Mouse (Mus musculus): ENCODE results near the gene Klb. TPM values are rescaled to one million over a fixed set of nuclear protein-coding genes. Genes with fewer than 3 reads are reported as not detected.
A peak's percentile ranks its signal among the peaks of the same experiment; 100 is the strongest.

Gene Klb
- polyA plus RNA-seq, 1 experiment = 29.1 TPM

- no peak overlapping the region for H3K4me3 ChIP-seq (ENCODE audit: insufficient read depth, low read depth, low read length)
- no peak overlapping the region for H3K27ac ChIP-seq (replicated peaks; ENCODE audit: low read depth, low read length)
- H3K4me1 ChIP-seq (ENCODE audit: control insufficient read depth, insufficient read depth, insufficient read length, low read length) = no peaks in the 10 kb centered on the region
These were observed 7.9 kb upstream of the Klb start for GRCm38 (mm10) chr5:65340167-65340566.

- peak overlapping the region; percentile 75 for H3K27ac ChIP-seq (replicated peaks; ENCODE audit: low read depth, low read length)
- 0 out of 2 replicates have a peak, but pooled peaks cover 2% of the 10 kb centered on the region for H3K4me1 ChIP-seq (ENCODE audit: control insufficient read depth, insufficient read depth, insufficient read length, low read length)
- H3K4me3 ChIP-seq (ENCODE audit: insufficient read depth, low read depth, low read length) = peak overlapping the region; percentile 1; the same call in 1 of the 2 replicates
These were observed 2.4 kb downstream of the Klb start for GRCm38 (mm10) chr5:65350508-65350907.

- Histone ChIP-seq H3K4me1 (ENCODE audit: control insufficient read depth, insufficient read depth, insufficient read length, low read length) (peaks cover 8% of the 10 kb centered on the region; the same call in 1 of the 2 replicates), H3K4me3 (ENCODE audit: insufficient read depth, low read depth, low read length) (no peak overlapping the region), H3K27ac (replicated peaks; ENCODE audit: low read depth, low read length) (no peak overlapping the region)
These were observed 6.0 kb downstream of the Klb start for GRCm38 (mm10) chr5:65354097-65354496.

GRCm38 (mm10) chr5:65354985-65355384 is 6.9 kb downstream of the Klb start:
- Histone ChIP-seq H3K27ac (replicated peaks; ENCODE audit: low read depth, low read length) (no peak overlapping the region), H3K4me1 (ENCODE audit: control insufficient read depth, insufficient read depth, insufficient read length, low read length) (peaks cover 8% of the 10 kb centered on the region; the same call in 1 of the 2 replicates), H3K4me3 (ENCODE audit: insufficient read depth, low read depth, low read length) (no peak overlapping the region)

GRCm38 (mm10) chr5:65356851-65357250 is 8.7 kb downstream of the Klb start:
- H3K4me1 ChIP-seq (ENCODE audit: control insufficient read depth, insufficient read depth, insufficient read length, low read length) = peaks cover 8% of the 10 kb centered on the region; the same call in 1 of the 2 replicates
- peak overlapping the region; percentile 86 for H3K27ac ChIP-seq (replicated peaks; ENCODE audit: low read depth, low read length)
- H3K4me3 ChIP-seq (ENCODE audit: insufficient read depth, low read depth, low read length) = no peak overlapping the region

- no peak overlapping the region for H3K4me3 ChIP-seq (ENCODE audit: insufficient read depth, low read depth, low read length)
- H3K4me1 ChIP-seq (ENCODE audit: control insufficient read depth, insufficient read depth, insufficient read length, low read length) = peaks cover 8% of the 10 kb centered on the region; the same call in 1 of the 2 replicates
- H3K27ac ChIP-seq (replicated peaks; ENCODE audit: low read depth, low read length) = peak overlapping the region; percentile 64
These were observed 9.7 kb downstream of the Klb start for GRCm38 (mm10) chr5:65357771-65358170.

- H3K4me1 ChIP-seq (ENCODE audit: control insufficient read depth, insufficient read depth, insufficient read length, low read length) = no peaks in the 10 kb centered on the region
- no peak overlapping the region for H3K4me3 ChIP-seq (ENCODE audit: insufficient read depth, low read depth, low read length)
- no peak overlapping the region for H3K27ac ChIP-seq (replicated peaks; ENCODE audit: low read depth, low read length)
These were observed 19.7 kb downstream of the Klb start for GRCm38 (mm10) chr5:65367837-65368236.

GRCm38 (mm10) chr5:65371551-65371950 is 23.4 kb downstream of the Klb start:
- Histone ChIP-seq H3K4me1 (ENCODE audit: control insufficient read depth, insufficient read depth, insufficient read length, low read length) (peaks cover 2% of the 10 kb centered on the region; the same call in 1 of the 2 replicates), H3K27ac (replicated peaks; ENCODE audit: low read depth, low read length) (no peak overlapping the region), H3K4me3 (ENCODE audit: insufficient read depth, low read depth, low read length) (no peak overlapping the region)

- no peak overlapping the region for H3K4me3 ChIP-seq (ENCODE audit: insufficient read depth, low read depth, low read length)
These were observed 26.6 kb downstream of the Klb start for GRCm38 (mm10) chr5:65374746-65375145.

GRCm38 (mm10) chr5:65385704-65386103 is 37.6 kb downstream of the Klb start:
- Histone ChIP-seq H3K4me1 (ENCODE audit: control insufficient read depth, insufficient read depth, insufficient read length, low read length) (peaks cover 3% of the 10 kb centered on the region; the same call in 1 of the 2 replicates), H3K4me3 (ENCODE audit: insufficient read depth, low read depth, low read length) (no peak overlapping the region), H3K27ac (replicated peaks; ENCODE audit: low read depth, low read length) (no peak overlapping the region)

More at GRCm38 (mm10) chr5:65374746-65375145, 26.6 kb downstream of the Klb start:
- H3K27ac ChIP-seq (replicated peaks; ENCODE audit: low read depth, low read length) = peak overlapping the region; percentile 31; the same call in 1 of the 2 replicates
- peaks cover 8% of the 10 kb centered on the region for H3K4me1 ChIP-seq (ENCODE audit: control insufficient read depth, insufficient read depth, insufficient read length, low read length)

GRCm38 (mm10) chr5:65387008-65387867 is 39.1 kb downstream of the Klb start:
- no peak overlapping the region for H3K27ac ChIP-seq (replicated peaks; ENCODE audit: low read depth, low read length)
- peaks cover 3% of the 10 kb centered on the region; the same call in 1 of the 2 replicates for H3K4me1 ChIP-seq (ENCODE audit: control insufficient read depth, insufficient read depth, insufficient read length, low read length)
- H3K4me3 ChIP-seq (ENCODE audit: insufficient read depth, low read depth, low read length) = no peak overlapping the region

- peak within 1 kb of the TSS; percentile 77 for H3K27ac ChIP-seq (replicated peaks; ENCODE audit: low read depth, low read length)
- H3K4me3 ChIP-seq (ENCODE audit: insufficient read depth, low read depth, low read length) = peak within 1 kb of the TSS; percentile 90
- H3K4me1 ChIP-seq (ENCODE audit: control insufficient read depth, insufficient read depth, insufficient read length, low read length) = peaks cover 3% of the 10 kb centered on the region; the same call in 1 of the 2 replicates
These were observed 42.8 kb downstream of the Klb start, which contains the start of the genes Rpl9 and Lias for GRCm38 (mm10) chr5:65390648-65391644. Gene Rpl9 (minus strand): TSS chr5:65391444. Gene Lias (plus strand): TSS chr5:65391497.

GRCm38 (mm10) chr5:65391753-65392152 is 43.6 kb downstream of the Klb start:
- peak overlapping the region; percentile 71 for H3K27ac ChIP-seq (replicated peaks; ENCODE audit: low read depth, low read length)
- H3K4me1 ChIP-seq (ENCODE audit: control insufficient read depth, insufficient read depth, insufficient read length, low read length) = peaks cover 3% of the 10 kb centered on the region; the same call in 1 of the 2 replicates
- peak overlapping the region; percentile 90 for H3K4me3 ChIP-seq (ENCODE audit: insufficient read depth, low read depth, low read length)

- H3K4me3 ChIP-seq (ENCODE audit: insufficient read depth, low read depth, low read length) = no peak overlapping the region
- no peak overlapping the region for H3K27ac ChIP-seq (replicated peaks; ENCODE audit: low read depth, low read length)
- peaks cover 3% of the 10 kb centered on the region; the same call in 1 of the 2 replicates for H3K4me1 ChIP-seq (ENCODE audit: control insufficient read depth, insufficient read depth, insufficient read length, low read length)
These were observed 46.3 kb downstream of the Klb start for GRCm38 (mm10) chr5:65394425-65394824.
